Mouse (Mus musculus) macrophage (primary cell): ENCODE results near the gene Fbn1. TPM values are rescaled to one million over a fixed set of nuclear protein-coding genes. Genes with fewer than 3 reads are reported as not detected.

ENCODE experiments used
- H3K27ac ChIP-seq: fragments of 350-480 bp; formaldehyde crosslinking; 2 replicates; pipeline ENCODE4 v1.9.0; 2021
- H3K36me3 ChIP-seq: fragments of 350-480 bp; formaldehyde crosslinking; 2 replicates; pipeline ENCODE4 v1.9.0; 2021; ENCODE audit errors: inconsistent target
- H3K4me3 ChIP-seq: fragments of 350-480 bp; formaldehyde crosslinking; 2 replicates; pipeline ENCODE4 v1.9.0; 2021; ENCODE audit errors: inconsistent target
- H3K79me2 ChIP-seq: fragments of 350-480 bp; formaldehyde crosslinking; 2 replicates; pipeline ENCODE4 v1.9.0; 2021; ENCODE audit errors: inconsistent target
- WGBS: methylation state at CpG from one replicate; pipeline ENCODE4 v1.1.7; 2026; ENCODE audit warnings: inconsistent platforms; ENCODE audit not compliant: missing documents; 5-methylcytosine and 5-hydroxymethylcytosine counted together
- polyA plus RNA-seq: library from polyadenylated mRNA; stranded (reverse); fragments of 250-400 nt; gene quantifications from 3 replicates; pipeline ENCODE4 v1.2.4, GENCODE M21; 2018; ENCODE audit warnings: inconsistent platforms

The Fbn1 gene
- polyA plus RNA-seq, 1 experiment from 2014 or later: 0.04 TPM

- H3K36me3 ChIP-seq: no peaks in the 10 kb centered on the region
- no peaks in the 10 kb centered on the region for H3K79me2 ChIP-seq
- no peak overlapping the region for H3K27ac ChIP-seq
- WGBS: 100% methylated on average over 1 of the region's 1 CpGs
- H3K4me3 ChIP-seq: no peak overlapping the region
Observed at GRCm38 (mm10) chr2:125268876-125269275, 238.9 kb downstream of the Fbn1 start.

GRCm38 (mm10) chr2:125263753-125264152 lies 244.0 kb downstream of the Fbn1 start:
- no peaks in the 10 kb centered on the region for H3K36me3 ChIP-seq
- no peak overlapping the region for H3K4me3 ChIP-seq
- WGBS: 50% methylated on average over 9 of the region's 9 CpGs
- no peak overlapping the region for H3K27ac ChIP-seq
- H3K79me2 ChIP-seq: no peaks in the 10 kb centered on the region

- Histone ChIP-seq H3K79me2 (no peaks in the 10 kb centered on the region), H3K36me3 (no peaks in the 10 kb centered on the region), H3K4me3 (no peak overlapping the region), H3K27ac (no peak overlapping the region)
- 37% methylated on average over 5 of the region's 5 CpGs for WGBS
Observed at GRCm38 (mm10) chr2:125263056-125263455, 244.7 kb downstream of the Fbn1 start.

- H3K36me3 ChIP-seq: no peaks in the 10 kb centered on the region
- no peak overlapping the region for H3K4me3 ChIP-seq
- no peak overlapping the region for H3K27ac ChIP-seq
- 82% methylated on average over 2 of the region's 2 CpGs for WGBS
- no peaks in the 10 kb centered on the region for H3K79me2 ChIP-seq
Observed at GRCm38 (mm10) chr2:125260326-125260725, 247.5 kb downstream of the Fbn1 start.

GRCm38 (mm10) chr2:125259230-125260120 lies 248.3 kb downstream of the Fbn1 start:
- Histone ChIP-seq H3K79me2 (no peaks in the 10 kb centered on the region), H3K27ac (no peak overlapping the region), H3K4me3 (no peak overlapping the region), H3K36me3 (no peaks in the 10 kb centered on the region)
- 90% methylated on average over 14 of the region's 14 CpGs for WGBS

- WGBS: 83% methylated on average over 3 of the region's 3 CpGs
- Histone ChIP-seq H3K36me3 (no peaks in the 10 kb centered on the region), H3K27ac (no peak overlapping the region), H3K4me3 (no peak overlapping the region), H3K79me2 (no peaks in the 10 kb centered on the region)
Observed at GRCm38 (mm10) chr2:125255886-125256285, 251.9 kb downstream of the Fbn1 start.

GRCm38 (mm10) chr2:125254630-125255029 lies 253.2 kb downstream of the Fbn1 start:
- no peaks in the 10 kb centered on the region for H3K79me2 ChIP-seq
- no peak overlapping the region for H3K4me3 ChIP-seq
- 93% methylated on average over 3 of the region's 3 CpGs for WGBS
- H3K36me3 ChIP-seq: no peaks in the 10 kb centered on the region
- H3K27ac ChIP-seq: no peak overlapping the region

GRCm38 (mm10) chr2:125253699-125254098 lies 254.1 kb downstream of the Fbn1 start:
- Histone ChIP-seq H3K27ac (no peak overlapping the region), H3K79me2 (no peaks in the 10 kb centered on the region), H3K4me3 (no peak overlapping the region), H3K36me3 (no peaks in the 10 kb centered on the region)
- 95% methylated on average over 6 of the region's 6 CpGs for WGBS

- Histone ChIP-seq H3K79me2 (no peaks in the 10 kb centered on the region), H3K27ac (no peak overlapping the region), H3K36me3 (no peaks in the 10 kb centered on the region), H3K4me3 (no peak overlapping the region)
- WGBS: 76% methylated on average over 2 of the region's 2 CpGs
Observed at GRCm38 (mm10) chr2:125252275-125252674, 255.5 kb downstream of the Fbn1 start.

- no peaks in the 10 kb centered on the region for H3K36me3 ChIP-seq
- no peaks in the 10 kb centered on the region for H3K79me2 ChIP-seq
- 92% methylated on average over 4 of the region's 4 CpGs for WGBS
- no peak overlapping the region for H3K27ac ChIP-seq
- no peak overlapping the region for H3K4me3 ChIP-seq
Observed at GRCm38 (mm10) chr2:125251781-125252180, 256.0 kb downstream of the Fbn1 start.

Other genes starting within 250 kb of the Fbn1 start
- not detected in 3 replicates for gene Gm9913, start 2.9 kb downstream of the Fbn1 start, polyA plus RNA-seq
- 2.2 to 3.1 TPM (median 2.4 TPM) in 3 replicates for gene Cep152, start 117.1 kb upstream of the Fbn1 start, polyA plus RNA-seq
- gene Eid1, start 165.1 kb upstream of the Fbn1 start, polyA plus RNA-seq: 98.4 to 218 TPM (median 159 TPM) in 3 replicates
- 0.69 to 3.0 TPM (median 0.99 TPM) in 3 replicates for gene Shc4, start 216.2 kb upstream of the Fbn1 start, polyA plus RNA-seq